Mouse (Mus musculus) lung, embryonic 14.5 days (tissue): ENCODE results near the gene Klrb1a. TPM values are rescaled to one million over a fixed set of nuclear protein-coding genes. Genes with fewer than 3 reads are reported as not detected.
"Not testable (repeated sequence)": the region's sequence is repeated elsewhere in the genome, so short reads cannot be mapped to it uniquely, and the experiment has no call there.

Source experiments
- ATAC-seq: fragments of 200-750 bp; cut with Nextera tagmentation; 2 replicates; pipeline ENCODE4 v1.8.0; 2017; ENCODE audit warnings: mild to moderate bottlenecking, moderate TSS enrichment, moderate library complexity; ENCODE audit not compliant: insufficient read depth
- DNase-seq: peaks from one replicate; pipeline ENCODE4 v3.0.0-alpha.2; 2015
- H3K27ac ChIP-seq: fragments of 300-500 bp; sonication (generic); 2 replicates; pipeline ENCODE4 v1.5.1; 2014; ENCODE audit warnings: low read depth, mild to moderate bottlenecking, moderate library complexity
- H3K27me3 ChIP-seq: fragments of 300-500 bp; sonication (generic); 2 replicates; pipeline ENCODE4 v1.6.1; 2014; ENCODE audit warnings: low read length, control low read depth; ENCODE audit not compliant: insufficient read depth
- H3K36me3 ChIP-seq: fragments of 300-500 bp; sonication (generic); 2 replicates; pipeline ENCODE4 v1.6.1; 2014; ENCODE audit warnings: control low read depth; ENCODE audit not compliant: insufficient read depth
- H3K4me1 ChIP-seq: fragments of 300-500 bp; sonication (generic); 2 replicates; pipeline ENCODE4 v1.6.1; 2014; ENCODE audit warnings: antibody characterized with exemption, control low read depth; ENCODE audit not compliant: insufficient read depth
- H3K4me2 ChIP-seq: fragments of 300-500 bp; sonication (generic); 2 replicates; pipeline ENCODE4 v1.6.1; 2014; ENCODE audit warnings: mild to moderate bottlenecking
- H3K4me3 ChIP-seq: fragments of 300-500 bp; sonication (generic); 2 replicates; pipeline ENCODE4 v1.5.1; 2014; ENCODE audit warnings: low read depth, low read length
- H3K9ac ChIP-seq: fragments of 300-500 bp; sonication (generic); 2 replicates; pipeline ENCODE4 v1.6.1; 2014
- H3K9me3 ChIP-seq: fragments of 300-500 bp; sonication (generic); 2 replicates; pipeline ENCODE4 v1.6.1; 2016; ENCODE audit warnings: low read depth, low read length, control low read depth
- CTCF ChIP-seq: IDR thresholded peaks from 2 replicates; pipeline ENCODE4 v1.5.1; 2016; ENCODE audit warnings: antibody characterized with exemption, low read depth
- WGBS: fragments of 180-500 bp; shearing (Covaris S2); extraction: QIAGEN DNeasy Blood & Tissue Kit; methylation state at CpG from one replicate; pipeline ENCODE4 v1.1.7; 2014; 5-methylcytosine and 5-hydroxymethylcytosine counted together
- polyA plus RNA-seq: library from polyadenylated mRNA; unstranded; fragments of >200 nt; fragmentation: Nextera tagmentation; extraction: Ambion mirVana; gene quantifications from 2 replicates; pipeline ENCODE4 v1.2.1, GENCODE M21; 2014

The Klrb1a gene
- polyA plus RNA-seq, 1 experiment from 2014 or later = not detected

DNA sequence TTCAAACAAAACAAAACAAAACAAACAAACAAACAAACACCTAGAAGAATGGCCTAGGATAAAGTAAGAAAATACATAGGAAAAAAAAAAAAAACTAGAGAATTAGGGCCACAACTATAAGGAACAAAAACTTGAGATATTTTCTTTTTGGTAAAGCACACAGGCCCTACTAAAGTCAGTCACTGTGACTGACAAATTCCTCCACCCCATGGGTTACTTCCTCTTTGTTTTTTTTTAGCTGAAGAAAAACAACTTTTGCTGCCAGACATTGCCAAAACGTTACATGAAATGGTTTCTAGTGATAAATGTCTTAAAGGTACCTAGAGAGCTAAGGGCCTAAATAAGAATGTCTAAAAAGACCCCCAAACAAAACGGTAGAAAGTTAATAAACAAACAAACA, 20.7 kb upstream of the Klrb1a start:
- ATAC-seq = no peak
- no peak overlapping the region for H3K4me2 ChIP-seq

DNA sequence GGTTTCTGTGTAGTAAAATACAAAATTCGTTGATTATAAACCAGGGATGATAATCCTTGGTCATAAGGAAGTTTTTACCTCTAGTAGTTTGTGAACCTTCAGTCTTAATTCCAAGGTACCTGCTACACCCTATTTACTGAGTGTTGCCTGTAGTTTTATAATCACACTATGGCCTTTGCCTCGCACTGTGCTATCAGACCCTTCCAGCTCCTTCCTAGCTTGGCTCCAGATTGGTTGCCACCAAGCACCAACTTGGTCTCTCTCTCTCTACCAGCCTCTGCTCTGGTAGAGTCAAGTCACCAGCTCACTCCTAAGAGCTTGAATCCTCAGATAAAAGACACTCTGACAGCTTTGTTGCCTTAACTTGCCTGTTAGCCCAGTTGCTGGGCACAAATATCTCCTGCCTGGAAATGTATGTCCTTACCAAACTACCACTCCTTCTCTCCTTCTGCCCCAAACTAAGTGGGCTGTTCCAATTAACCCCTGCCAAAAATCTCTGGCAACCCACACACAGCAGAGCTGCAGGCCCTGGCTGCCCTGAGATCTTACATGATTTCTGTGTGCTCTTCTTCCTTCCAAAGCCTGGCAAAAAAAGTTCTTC, 17.9 kb upstream of the Klrb1a start:
- TF ChIP-seq CTCF = no peak
- no peak overlapping the region for H3K9ac ChIP-seq
- no peak overlapping the region for H3K4me2 ChIP-seq
- no peaks in the 10 kb centered on the region for H3K9me3 ChIP-seq
- no peaks in the 10 kb centered on the region for H3K36me3 ChIP-seq
- WGBS = 57% methylated on average over 2 of the region's 2 CpGs
- ATAC-seq (no peak), DNase-seq (no peak)
- no peak overlapping the region for H3K27ac ChIP-seq
- no peaks in the 10 kb centered on the region for H3K27me3 ChIP-seq
- no peaks in the 10 kb centered on the region for H3K4me1 ChIP-seq
- no peak overlapping the region for H3K4me3 ChIP-seq

More for the DNA sequence above, 20.7 kb upstream of the Klrb1a start:
- WGBS = 51% methylated on average over 2 of the region's 2 CpGs
- Histone ChIP-seq H3K9me3 (no peaks in the 10 kb centered on the region), H3K4me1 (no peaks in the 10 kb centered on the region), H3K27me3 (no peaks in the 10 kb centered on the region), H3K36me3 (no peaks in the 10 kb centered on the region), H3K9ac (no peak overlapping the region), H3K27ac (no peak overlapping the region), H3K4me3 (no peak overlapping the region)
- no peak for TF ChIP-seq CTCF
- DNase-seq = no peak

DNA sequence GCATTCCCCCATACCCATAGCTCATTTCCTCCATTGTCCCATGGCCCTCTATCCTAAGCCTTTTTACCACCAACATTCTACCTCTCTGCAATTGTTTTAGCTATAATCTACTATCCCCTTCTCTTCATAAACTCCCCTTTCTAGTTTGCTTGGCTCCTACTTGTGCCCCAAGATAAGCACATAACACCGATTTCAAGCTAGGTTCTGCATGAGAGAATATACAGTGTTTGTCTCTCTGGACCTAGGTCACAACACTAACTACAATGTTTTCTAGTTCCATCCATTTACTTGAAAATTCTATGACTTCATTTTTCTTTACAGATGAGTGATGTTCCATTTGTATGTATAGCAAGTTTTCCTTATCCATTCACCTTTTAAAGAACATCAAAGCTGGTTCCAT, 17.3 kb upstream of the Klrb1a start:
- TF ChIP-seq CTCF = no peak
- Histone ChIP-seq H3K9ac (no peak overlapping the region), H3K4me3 (no peak overlapping the region), H3K27ac (no peak overlapping the region), H3K27me3 (no peaks in the 10 kb centered on the region), H3K36me3 (no peaks in the 10 kb centered on the region), H3K4me2 (no peak overlapping the region), H3K9me3 (no peaks in the 10 kb centered on the region), H3K4me1 (no peaks in the 10 kb centered on the region)
- WGBS = 80% methylated on average over 1 of the region's 1 CpGs
- DNase-seq = no peak
- ATAC-seq = no peak

DNA sequence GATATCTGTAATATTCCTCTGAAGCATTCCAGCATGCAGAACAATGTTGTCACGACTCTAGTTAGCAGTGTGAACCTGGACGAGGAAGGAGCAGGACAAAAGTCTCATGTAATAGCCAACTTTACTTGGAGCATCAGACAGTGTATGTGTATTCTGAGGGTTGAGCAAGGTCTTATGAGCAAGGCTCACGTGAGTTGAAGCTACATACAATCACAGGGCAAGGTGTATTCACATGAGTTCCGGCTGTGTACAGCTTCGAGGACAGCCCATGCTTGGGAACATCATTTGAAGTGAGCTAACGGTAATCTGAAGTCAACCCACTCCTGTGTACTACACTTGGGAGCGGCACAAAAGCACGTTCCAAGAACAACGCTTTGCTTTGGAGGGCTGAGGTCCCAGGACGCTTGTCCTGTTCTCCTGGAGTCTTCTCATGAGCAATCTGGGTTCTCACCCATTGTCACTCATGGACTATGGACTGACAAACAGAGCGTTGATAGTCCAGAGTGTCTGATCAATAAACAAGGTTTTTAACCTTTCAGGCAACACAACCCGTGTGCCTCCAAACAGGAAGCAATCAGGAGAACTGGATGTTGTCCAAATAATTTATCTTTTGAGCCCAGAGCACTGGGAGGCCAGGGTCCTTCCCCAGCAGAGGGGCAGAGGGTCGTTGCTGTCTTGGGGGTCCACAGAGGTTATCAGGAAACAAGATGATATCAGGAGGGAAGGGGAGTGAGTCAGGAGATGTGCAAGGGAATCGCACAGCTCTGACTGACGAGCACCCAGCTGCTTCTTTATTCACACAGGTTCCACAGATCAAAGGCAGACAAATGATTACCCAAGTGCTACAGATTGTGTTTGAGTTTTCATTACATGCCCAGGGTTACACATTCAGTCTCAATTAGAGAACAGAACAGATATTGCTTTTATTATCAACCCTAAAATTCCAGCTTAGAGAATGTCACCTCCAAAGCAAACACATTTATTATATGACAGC, 7.9 kb upstream of the Klrb1a start:
- H3K9me3 ChIP-seq, H3K36me3 ChIP-seq, H3K4me3 ChIP-seq, H3K4me1 ChIP-seq, DNase-seq, H3K27ac ChIP-seq, H3K4me2 ChIP-seq, H3K9ac ChIP-seq, ATAC-seq, H3K27me3 ChIP-seq: not testable (repeated sequence)
- WGBS = 53% methylated on average over 15 of the region's 15 CpGs

DNA sequence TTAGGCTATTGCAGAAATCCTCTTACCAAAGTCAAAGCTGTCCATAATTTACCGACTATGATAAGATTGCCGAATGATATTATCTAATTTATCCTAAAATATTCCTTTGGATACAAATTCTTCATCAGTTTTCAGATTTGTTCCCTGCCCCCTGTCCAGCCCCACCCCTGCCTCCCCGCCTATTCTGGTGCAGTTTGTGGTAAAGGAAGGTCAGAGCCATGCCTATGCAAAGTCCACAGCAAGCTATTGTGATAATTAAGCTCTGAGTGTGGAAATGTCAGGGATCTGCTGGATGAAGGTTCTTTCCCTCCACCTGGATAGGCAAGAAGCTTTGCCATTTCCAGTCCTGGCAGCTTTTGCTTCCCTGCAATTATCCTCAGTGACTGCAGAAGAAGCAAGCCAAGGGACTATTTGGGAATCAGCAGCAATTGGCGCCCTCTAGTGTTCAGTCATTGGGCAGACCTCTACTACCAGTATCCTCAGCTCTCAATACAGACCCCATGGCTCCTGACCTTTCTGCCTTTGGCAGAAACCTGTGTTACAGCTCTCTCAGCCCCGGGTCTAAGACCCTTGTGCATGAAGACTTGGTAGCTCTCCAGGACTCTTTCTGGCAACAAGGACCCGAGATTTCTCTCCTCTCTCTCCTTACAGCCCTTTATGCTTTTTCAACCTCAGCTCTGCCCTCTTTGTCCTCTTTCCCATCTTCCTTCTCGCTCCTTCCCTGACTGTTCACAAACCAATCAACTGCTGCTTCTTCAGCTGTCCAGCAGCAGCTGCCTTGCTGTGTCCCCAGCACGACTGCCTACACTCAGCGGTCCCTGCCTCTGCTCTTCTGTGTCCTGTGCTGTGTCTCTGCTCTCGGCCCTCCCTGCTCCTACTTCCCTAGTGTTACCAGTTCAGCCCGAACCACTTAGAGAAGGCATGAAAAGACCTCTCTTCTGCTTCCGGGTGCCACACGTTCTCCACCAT, 6.7 kb upstream of the Klrb1a start:
- not testable (repeated sequence) for H3K27me3 ChIP-seq, H3K4me3 ChIP-seq, H3K36me3 ChIP-seq, H3K4me2 ChIP-seq, H3K4me1 ChIP-seq, H3K27ac ChIP-seq, H3K9me3 ChIP-seq, H3K9ac ChIP-seq
- DNase-seq (peak; percentile 88), ATAC-seq (peak; percentile 89)
- 46% methylated on average over 13 of the region's 13 CpGs for WGBS
- TF ChIP-seq CTCF = peak; percentile 80

DNA sequence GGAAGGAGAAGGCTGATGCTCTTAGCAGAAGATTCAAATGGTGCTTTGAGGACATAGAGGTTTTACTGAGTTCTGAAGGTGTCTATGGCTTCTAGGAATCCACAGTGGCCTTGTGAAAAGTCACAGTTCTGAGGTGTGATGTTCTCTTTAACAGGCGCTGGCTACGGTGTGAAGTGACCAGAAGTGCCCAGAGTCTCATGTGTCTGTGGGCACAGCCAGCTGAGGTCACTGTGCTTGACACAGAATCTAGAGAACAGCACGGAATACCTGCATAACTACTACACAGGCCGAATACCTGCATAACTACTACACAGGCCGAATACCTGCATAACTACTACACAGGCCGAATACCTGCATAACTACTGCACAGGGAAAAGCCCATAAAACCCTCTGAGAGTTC, 1.9 kb upstream of the Klrb1a start:
- not testable (repeated sequence) for DNase-seq, H3K27me3 ChIP-seq, H3K4me3 ChIP-seq, H3K36me3 ChIP-seq, ATAC-seq, H3K4me2 ChIP-seq, H3K27ac ChIP-seq, H3K9ac ChIP-seq, H3K9me3 ChIP-seq, H3K4me1 ChIP-seq
- 81% methylated on average over 6 of the region's 6 CpGs for WGBS
